In genomic region chr1:57890259-57890902, GRCm38 (mm10) we compare ENCODE assay signal across 8 mouse cellular contexts.
DNase-seq lines count a peak whose midpoint lies in the region; ATAC-seq and TF ChIP-seq lines count a peak whose summit lies in the region.

No protein-coding gene starts in this region.

- H3K27me3 ChIP-seq in cerebellum, adult 2 months (ENCODE audit: control insufficient read depth, insufficient read depth, low read length) = no peaks in the 10 kb centered on the region
- H3K27me3 ChIP-seq in hindbrain, embryonic 13.5 days = no peaks in the 10 kb centered on the region
- no peaks in the 10 kb centered on the region for H3K27me3 ChIP-seq in lung, embryonic 16.5 days (ENCODE audit: control insufficient read depth, insufficient read depth, low read depth, low read length)

- WGBS in cerebellum, adult 2 months = 35% methylated on average over 5 of the region's 5 CpGs
- WGBS in hindbrain, embryonic 13.5 days = 11% methylated on average over 5 of the region's 5 CpGs
- WGBS in lung, embryonic 16.5 days = 23% methylated on average over 5 of the region's 5 CpGs

- H3K9me3 ChIP-seq in hindbrain, embryonic 13.5 days = no peaks in the 10 kb centered on the region
- no peaks in the 10 kb centered on the region for H3K9me3 ChIP-seq in lung, embryonic 16.5 days (ENCODE audit: control insufficient read depth, low read length)

- no peak overlapping the region for H3K4me2 ChIP-seq in hindbrain, embryonic 13.5 days
- no peak overlapping the region for H3K4me2 ChIP-seq in lung, embryonic 16.5 days (ENCODE audit: low read depth, low read length)

- no peak overlapping the region for H3K27ac ChIP-seq in cerebellum, adult 2 months (ENCODE audit: insufficient read depth, low read length)
- H3K27ac ChIP-seq in embryonic fibroblast, embryonic 13.5 days (ENCODE audit: insufficient read depth, low read length) = peak overlapping the region; percentile 22
- H3K27ac ChIP-seq in hindbrain, embryonic 13.5 days = 0 out of 2 replicates have a peak overlapping the region, but pooled peaks have one; percentile 2
- H3K27ac ChIP-seq in lung, embryonic 16.5 days (ENCODE audit: low read length) = peak overlapping the region; percentile 78

- DNase-seq in cerebellum, postnatal 14 days = peak; percentile 32 to 33
- DNase-seq in cerebellum, adult 2 months = no peak
- DNase-seq in yolk sac, embryonic 10.5 days (ENCODE audit: low spot score) = peak; percentile 7
- no peak for DNase-seq in left cerebral cortex, adult 9 months (ENCODE audit: low spot score in 2 of 2)
- DNase-seq in frontal cortex, postnatal 10 days (ENCODE audit: low spot score in 2 of 2) = no peak

- no peak overlapping the region for H3K4me3 ChIP-seq in cerebellum, adult 2 months (replicated peaks; ENCODE audit: insufficient read depth, low read depth, low read length)
- H3K4me3 ChIP-seq in embryonic fibroblast, embryonic 13.5 days (ENCODE audit: insufficient read depth, low read length) = no peak overlapping the region
- no peak overlapping the region for H3K4me3 ChIP-seq in hindbrain, embryonic 13.5 days
- H3K4me3 ChIP-seq in lung, embryonic 16.5 days (ENCODE audit: low read length) = no peak overlapping the region

- no peaks in the 10 kb centered on the region for H3K4me1 ChIP-seq in cerebellum, adult 2 months (ENCODE audit: control insufficient read depth, insufficient read depth, low read length)
- peaks cover 9% of the 10 kb centered on the region for H3K4me1 ChIP-seq in embryonic fibroblast, embryonic 13.5 days (ENCODE audit: control insufficient read depth, insufficient read depth, low read length)
- peaks cover 6% of the 10 kb centered on the region; the same call in 1 of the 2 replicates for H3K4me1 ChIP-seq in hindbrain, embryonic 13.5 days (replicated peaks)
- H3K4me1 ChIP-seq in lung, embryonic 16.5 days (replicated peaks; ENCODE audit: control insufficient read depth, insufficient read depth, low read length) = peaks cover 13% of the 10 kb centered on the region

- no peak for TF ChIP-seq CTCF in cerebellum, adult 2 months (IDR thresholded peaks at IDR 0.05; ENCODE audit: borderline replicate concordance, insufficient read depth, low read depth, low read length)
- TF ChIP-seq CTCF in embryonic fibroblast, embryonic 13.5 days (IDR thresholded peaks at IDR 0.05; ENCODE audit: borderline replicate concordance, insufficient read depth, low read length) = no peak

- TF ChIP-seq POLR2A in cerebellum, adult 2 months (IDR thresholded peaks at IDR 0.05; ENCODE audit: borderline replicate concordance, insufficient read depth, low read length) = no peak
- no peak for TF ChIP-seq POLR2A in embryonic fibroblast, embryonic 13.5 days (IDR thresholded peaks at IDR 0.05; ENCODE audit: low read depth, low read length)

- H3K36me3 ChIP-seq in hindbrain, embryonic 13.5 days = peaks cover 14% of the 10 kb centered on the region
- H3K36me3 ChIP-seq in lung, embryonic 16.5 days (ENCODE audit: control insufficient read depth, insufficient read depth, low read length) = no peaks in the 10 kb centered on the region

- H3K9ac ChIP-seq in hindbrain, embryonic 13.5 days = no peak overlapping the region
- no peak overlapping the region for H3K9ac ChIP-seq in lung, embryonic 16.5 days (ENCODE audit: low read length)

- peak; percentile 43; the same call in 1 of the 2 replicates for ATAC-seq in hindbrain, embryonic 13.5 days (ENCODE audit: low FRiP score)
- ATAC-seq in lung, embryonic 16.5 days (ENCODE audit: low read depth) = peak; percentile 78

Comparison
In these comparisons a context has a peak if more than half of its experiments do, and no peak if none do; other contexts are left out.
1. DNase-seq: peak in cerebellum, postnatal 14 days (2 of 2) and yolk sac, embryonic 10.5 days (single experiment); none in cerebellum, adult 2 months (0 of 2), left cerebral cortex, adult 9 months (0 of 2) and frontal cortex, postnatal 10 days (0 of 2).